Mouse (Mus musculus) CD8-positive naive resting alpha-beta T cell, adult 57 days (primary cell): Measurements from ENCODE around the gene Mageb5. TPM values are rescaled to one million over a fixed set of nuclear protein-coding genes. Genes with fewer than 3 reads are reported as not detected.

Experiments used
- total RNA-seq: library from RNA; stranded (reverse); gene quantifications from one replicate; pipeline ENCODE4 v1.2.4, GENCODE M21; 2023

Gene Mageb5
- total RNA-seq: not detected

GRCm38 (mm10) chrX:91782918-91783317 is at the start of gene Mageb5:
TSS of gene Mageb5 (minus strand) at chrX:91783018.

Other genes starting within 250 kb of the Mageb5 start
- gene 1700084M14Rik, start 207.1 kb downstream of the Mageb5 start, total RNA-seq: not detected
- not detected for gene Gm14781, start 150.8 kb downstream of the Mageb5 start, total RNA-seq
- gene Mageb1, start 233.3 kb upstream of the Mageb5 start, total RNA-seq: not detected